Comparison of ENCODE assay signal across 16 mouse cellular contexts in genomic region chr6:135450573-135450972, GRCm38 (mm10).
DNase-seq lines count a peak whose midpoint lies in the region; ATAC-seq and TF ChIP-seq lines count a peak whose summit lies in the region.
"Had no signal": no experiment of that assay in that cellular context is flagged by ENCODE, and none has a peak within 500 bp of the region (broad histone marks: within the 10 kb centered on the region; RNA-seq: fewer than 3 reads in every experiment).

No protein-coding gene starts in this region.

- DNase-seq in kidney, postnatal 0 days (ENCODE audit: low spot score) = peak; percentile 34
- DNase-seq in CD4-positive helper T cell, adult 2 months (ENCODE audit: low read depth, low spot score) = peak; percentile 46
- peak; percentile 49 for DNase-seq in thymus, adult 2 months
- DNase-seq in adrenal gland, adult 18-20 months (ENCODE audit: low spot score in 2 of 2) = no peak
- no peak for DNase-seq in ovary, postnatal 10 days (ENCODE audit: low spot score)
- DNase-seq: adrenal gland, postnatal 25 days; cerebellum, postnatal 36 days; gastrocnemius, postnatal 10 days; midbrain, embryonic 14.5 days; right cerebral cortex, postnatal 4 days had no signal

- H3K4me1 ChIP-seq in kidney, postnatal 0 days (replicated peaks; ENCODE audit: insufficient read depth, low read length) = no peaks in the 10 kb centered on the region
- H3K4me1 ChIP-seq in kidney, embryonic 16.5 days (ENCODE audit: insufficient read depth, low read length) = no peaks in the 10 kb centered on the region
- H3K4me1 ChIP-seq in thymus, adult 2 months (replicated peaks; ENCODE audit: control insufficient read depth, insufficient read depth, low read length) = peaks cover 9% of the 10 kb centered on the region
- H3K4me1 ChIP-seq in forebrain, embryonic 15.5 days = no peaks in the 10 kb centered on the region
- H3K4me1 ChIP-seq: heart, embryonic 12.5 days; hindbrain, embryonic 10.5 days; limb, embryonic 15.5 days had no signal

- H3K36me3 ChIP-seq in kidney, postnatal 0 days (ENCODE audit: insufficient read depth, low read length) = no peaks in the 10 kb centered on the region
- no peaks in the 10 kb centered on the region for H3K36me3 ChIP-seq in kidney, embryonic 16.5 days (ENCODE audit: insufficient read depth, low read length)
- no peaks in the 10 kb centered on the region for H3K36me3 ChIP-seq in thymus, adult 2 months (ENCODE audit: control insufficient read depth, insufficient read depth, low read length)
- no peaks in the 10 kb centered on the region for H3K36me3 ChIP-seq in forebrain, embryonic 15.5 days
- H3K36me3 ChIP-seq: heart, embryonic 12.5 days; hindbrain, embryonic 10.5 days; limb, embryonic 15.5 days had no signal

- H3K9me3 ChIP-seq in kidney, postnatal 0 days (replicated peaks; ENCODE audit: low read length) = no peaks in the 10 kb centered on the region
- H3K9me3 ChIP-seq in kidney, embryonic 16.5 days (ENCODE audit: low read length) = no peaks in the 10 kb centered on the region
- H3K9me3 ChIP-seq in forebrain, embryonic 15.5 days = no peaks in the 10 kb centered on the region
- H3K9me3 ChIP-seq: heart, embryonic 12.5 days; hindbrain, embryonic 10.5 days; limb, embryonic 15.5 days had no signal

- H3K27ac ChIP-seq in kidney, postnatal 0 days = no peak overlapping the region
- H3K27ac ChIP-seq in kidney, embryonic 16.5 days (ENCODE audit: low read length) = no peak overlapping the region
- no peak overlapping the region for H3K27ac ChIP-seq in thymus, adult 2 months (ENCODE audit: control insufficient read depth, insufficient read depth, low read length)
- no peak overlapping the region for H3K27ac ChIP-seq in forebrain, embryonic 15.5 days (replicated peaks)
- H3K27ac ChIP-seq: hindbrain, embryonic 10.5 days; limb, embryonic 15.5 days had no signal

- no peak for TF ChIP-seq POLR2A in thymus, adult 2 months (IDR thresholded peaks at IDR 0.05; ENCODE audit: control insufficient read depth, extremely low read depth, insufficient read depth, low read length, poor library complexity)

- H3K9ac ChIP-seq in kidney, postnatal 0 days (ENCODE audit: low read depth, low read length) = no peak overlapping the region
- no peak overlapping the region for H3K9ac ChIP-seq in kidney, embryonic 16.5 days (replicated peaks; ENCODE audit: low read length)
- no peak overlapping the region for H3K9ac ChIP-seq in forebrain, embryonic 15.5 days (replicated peaks)
- H3K9ac ChIP-seq: heart, embryonic 12.5 days; limb, embryonic 15.5 days had no signal

- WGBS in kidney, postnatal 0 days = 68% methylated on average over 7 of the region's 7 CpGs
- 84% methylated on average over 7 of the region's 7 CpGs for WGBS in kidney, embryonic 16.5 days
- 5% methylated on average over 7 of the region's 7 CpGs for WGBS in thymus, adult 2 months
- WGBS in forebrain, embryonic 15.5 days = 90% methylated on average over 7 of the region's 7 CpGs

- no peak overlapping the region for H3K4me2 ChIP-seq in kidney, postnatal 0 days (ENCODE audit: low read length)
- H3K4me2 ChIP-seq in kidney, embryonic 16.5 days (replicated peaks; ENCODE audit: low read depth, low read length) = no peak overlapping the region
- no peak overlapping the region for H3K4me2 ChIP-seq in forebrain, embryonic 15.5 days (replicated peaks)
- H3K4me2 ChIP-seq: heart, embryonic 12.5 days; limb, embryonic 15.5 days had no signal

- H3K4me3 ChIP-seq in kidney, postnatal 0 days (replicated peaks; ENCODE audit: low read depth, low read length) = no peak overlapping the region
- no peak overlapping the region for H3K4me3 ChIP-seq in kidney, embryonic 16.5 days (ENCODE audit: low read length)
- no peak overlapping the region for H3K4me3 ChIP-seq in thymus, adult 2 months (ENCODE audit: control insufficient read depth, insufficient read depth, low read length)
- H3K4me3 ChIP-seq in forebrain, embryonic 15.5 days = no peak overlapping the region
- H3K4me3 ChIP-seq: heart, embryonic 12.5 days; hindbrain, embryonic 10.5 days; limb, embryonic 15.5 days had no signal

- no peak for TF ChIP-seq CTCF in kidney, postnatal 0 days (IDR thresholded peaks at IDR 0.05; ENCODE audit: low read depth)
- TF ChIP-seq CTCF in thymus, adult 2 months (IDR thresholded peaks at IDR 0.05; ENCODE audit: borderline replicate concordance, control insufficient read depth, extremely low read depth, insufficient read depth, low read length, poor library complexity) = no peak

- no peaks in the 10 kb centered on the region for H3K27me3 ChIP-seq in kidney, postnatal 0 days (ENCODE audit: insufficient read depth, low read length)
- no peaks in the 10 kb centered on the region for H3K27me3 ChIP-seq in kidney, embryonic 16.5 days (ENCODE audit: insufficient read depth, low read length)
- H3K27me3 ChIP-seq in thymus, adult 2 months (ENCODE audit: control insufficient read depth, insufficient read depth, low read length) = no peaks in the 10 kb centered on the region
- no peaks in the 10 kb centered on the region for H3K27me3 ChIP-seq in forebrain, embryonic 15.5 days
- H3K27me3 ChIP-seq: limb, embryonic 15.5 days had no signal

- ATAC-seq in kidney, postnatal 0 days (replicated peaks; ENCODE audit: low FRiP score, low read depth) = no peak
- no peak for ATAC-seq in kidney, embryonic 16.5 days (ENCODE audit: low FRiP score, low TSS enrichment)
- ATAC-seq in granulocyte monocyte progenitor cell, adult 5-6 weeks (replicated peaks; ENCODE audit: poor library complexity, severe bottlenecking) = peak; percentile 99
- ATAC-seq in forebrain, embryonic 15.5 days (replicated peaks) = no peak

Comparison
In these comparisons a context has a peak if more than half of its experiments do, and no peak if none do; other contexts are left out.
1. DNase-seq: peak in kidney, postnatal 0 days (single experiment), CD4-positive helper T cell, adult 2 months (single experiment) and thymus, adult 2 months (single experiment); none in adrenal gland, adult 18-20 months (0 of 2) and ovary, postnatal 10 days (single experiment).